Mouse (Mus musculus): ENCODE results near the gene H2-Q7. TPM values are rescaled to one million over a fixed set of nuclear protein-coding genes. Genes with fewer than 3 reads are reported as not detected.

Gene H2-Q7
- polyA plus RNA-seq (2012; rRNA removed) = 15.0 and 17.0 TPM in 2 replicates

GRCm38 (mm10) chr17:35438885-35439284 is at the start of gene H2-Q7:
Gene H2-Q7 (plus strand): TSS chr17:35439155.

GRCm38 (mm10) chr17:35424624-35425416 is 14.1 kb upstream of the H2-Q7 start, which contains the start of gene H2-Q6:
Gene H2-Q6 (plus strand): TSS chr17:35424850.

GRCm38 (mm10) chr17:35469842-35470751 is 31.1 kb downstream of the H2-Q7 start, which contains the start of gene H2-Q10:
Gene H2-Q10 (plus strand): TSS chr17:35470089.

Other genes starting within 250 kb of the H2-Q7 start
- gene Ltb, start 244.7 kb upstream of the H2-Q7 start, polyA plus RNA-seq (2012; rRNA removed) = 0.25 and 0.34 TPM in 2 replicates
- gene Tnf, start 237.1 kb upstream of the H2-Q7 start, polyA plus RNA-seq (2012; rRNA removed) = 0.07 and 0.09 TPM in 2 replicates
- gene Lta, start 233.8 kb upstream of the H2-Q7 start, polyA plus RNA-seq (2012; rRNA removed) = 0.04 and 0.07 TPM in 2 replicates
- not detected in 2 replicates for gene Gm16181, start 218.3 kb upstream of the H2-Q7 start, polyA plus RNA-seq (2012; rRNA removed)
- gene Atp6v1g2, start 205.5 kb upstream of the H2-Q7 start, polyA plus RNA-seq (2012; rRNA removed) = 17.3 and 17.7 TPM in 2 replicates
- 12.8 and 19.3 TPM in 2 replicates for gene Nfkbil1, start 203.4 kb upstream of the H2-Q7 start, polyA plus RNA-seq (2012; rRNA removed)
- gene Ddx39b, start 197.4 kb upstream of the H2-Q7 start, polyA plus RNA-seq (2012; rRNA removed) = 967 and 1,050 TPM in 2 replicates
- gene H2-D1, start 176.4 kb upstream of the H2-Q7 start, polyA plus RNA-seq (2012; rRNA removed) = 19.9 and 27.4 TPM in 2 replicates
- 0.04 and 0.06 TPM in 2 replicates for gene H2-Q1, start 118.8 kb upstream of the H2-Q7 start, polyA plus RNA-seq (2012; rRNA removed)
- 0.43 and 1.0 TPM in 2 replicates for gene H2-Q2, start 96.9 kb upstream of the H2-Q7 start, polyA plus RNA-seq (2012; rRNA removed)
- gene H2-Q4, start 59.5 kb upstream of the H2-Q7 start, polyA plus RNA-seq (2012; rRNA removed) = 9.9 and 11.3 TPM in 2 replicates
- 1.5 and 2.1 TPM in 2 replicates for gene H2-Q6, start 14.3 kb upstream of the H2-Q7 start, polyA plus RNA-seq (2012; rRNA removed)
- 2.2 and 4.0 TPM in 2 replicates for gene H2-Q10, start 30.9 kb downstream of the H2-Q7 start, polyA plus RNA-seq (2012; rRNA removed)
- 0.24 and 0.57 TPM in 2 replicates for gene Pou5f1, start 66.9 kb downstream of the H2-Q7 start, polyA plus RNA-seq (2012; rRNA removed)
- 31.4 and 45.2 TPM in 2 replicates for gene Tcf19, start 77.7 kb downstream of the H2-Q7 start, polyA plus RNA-seq (2012; rRNA removed)
- gene Cchcr1, start 77.9 kb downstream of the H2-Q7 start, polyA plus RNA-seq (2012; rRNA removed) = 36.9 and 61.2 TPM in 2 replicates
- 1.4 and 1.9 TPM in 2 replicates for gene Psors1c2, start 94.0 kb downstream of the H2-Q7 start, polyA plus RNA-seq (2012; rRNA removed)
- gene Cdsn, start 113.0 kb downstream of the H2-Q7 start, polyA plus RNA-seq (2012; rRNA removed) = 0.04 TPM in 2 replicates
- not detected in 2 replicates for gene 2300002M23Rik, start 128.3 kb downstream of the H2-Q7 start, polyA plus RNA-seq (2012; rRNA removed)
- not detected in 2 replicates for gene Sfta2, start 162.4 kb downstream of the H2-Q7 start, polyA plus RNA-seq (2012; rRNA removed)
- gene Gm9573, start 187.5 kb downstream of the H2-Q7 start, polyA plus RNA-seq (2012; rRNA removed) = not detected in 2 replicates
- 0.08 and 0.16 TPM in 2 replicates for gene Mucl3, start 204.5 kb downstream of the H2-Q7 start, polyA plus RNA-seq (2012; rRNA removed)
- gene Vars2, start 228.4 kb downstream of the H2-Q7 start, polyA plus RNA-seq (2012; rRNA removed) = 31.5 and 40.9 TPM in 2 replicates
- 40.9 and 46.6 TPM in 2 replicates for gene Gtf2h4, start 234.6 kb downstream of the H2-Q7 start, polyA plus RNA-seq (2012; rRNA removed)

Measured in central nervous system, embryonic 11.5 days (tissue).